Mouse (Mus musculus) brain, embryonic 14.5 days (tissue): ENCODE measurements around the gene Tasp1. TPM values are rescaled to one million over a fixed set of nuclear protein-coding genes. Genes with fewer than 3 reads are reported as not detected.
A peak's percentile ranks its signal among the peaks of the same experiment; 100 is the strongest.

Experiments
- DNase-seq: peaks from one replicate; pipeline ENCODE4 v3.0.0-alpha.2; 2011; ENCODE audit warnings: low read depth
- CTCF ChIP-seq: fragments of 200-500 bp; IDR thresholded peaks from 2 replicates; pipeline ENCODE4 v1.5.1; 2012; ENCODE audit warnings: inconsistent platforms, mild to moderate bottlenecking, moderate library complexity, borderline replicate concordance; ENCODE audit not compliant: insufficient read depth, insufficient read length; ENCODE audit errors: extremely low read depth
- POLR2A ChIP-seq: fragments of 200-500 bp; IDR thresholded peaks from 2 replicates; pipeline ENCODE4 v1.6.1; 2012; ENCODE audit warnings: mild to moderate bottlenecking, inconsistent platforms, borderline replicate concordance; ENCODE audit not compliant: poor library complexity, insufficient read depth, insufficient read length, severe bottlenecking; ENCODE audit errors: extremely low read depth
- polyA plus RNA-seq: library from polyadenylated mRNA; depleted of rRNA; stranded (reverse); fragments of >200 nt; gene quantifications from 2 replicates; pipeline ENCODE4 v1.2.3, GENCODE M21; 2012

Gene Tasp1
- polyA plus RNA-seq, 1 experiment, result 9.2 TPM

- DNase-seq, result no peak
- TF ChIP-seq CTCF (no peak), POLR2A (no peak)
Measured at GRCm38 (mm10) chr2:139860133-139860494, 206.5 kb downstream of the Tasp1 start.

- no peak for DNase-seq
- no peak for TF ChIP-seq POLR2A
- TF ChIP-seq CTCF, result no peak
Measured at GRCm38 (mm10) chr2:139859424-139860132, 207.0 kb downstream of the Tasp1 start.

DNA sequence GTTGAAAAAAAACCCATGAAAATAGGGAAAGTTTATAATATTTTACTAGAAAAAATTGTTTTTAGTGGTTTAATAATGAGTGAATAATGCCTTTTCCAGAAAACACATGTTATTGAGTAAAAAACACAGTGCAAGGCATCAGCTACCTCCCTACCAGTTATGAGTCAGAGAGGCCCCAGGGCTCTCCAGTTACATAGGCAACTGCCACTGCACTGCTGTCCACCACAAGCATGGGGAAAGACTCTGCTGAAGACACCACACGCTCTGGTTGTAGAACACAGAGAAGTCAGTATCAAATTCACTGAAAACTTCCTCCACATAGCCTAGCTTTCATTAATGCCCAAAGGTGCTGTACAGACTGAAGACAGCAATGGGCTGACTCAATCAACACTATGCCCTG is 217.0 kb downstream of the Tasp1 start:
- no peak for TF ChIP-seq POLR2A
- TF ChIP-seq CTCF, result no peak
- DNase-seq, result no peak

DNA sequence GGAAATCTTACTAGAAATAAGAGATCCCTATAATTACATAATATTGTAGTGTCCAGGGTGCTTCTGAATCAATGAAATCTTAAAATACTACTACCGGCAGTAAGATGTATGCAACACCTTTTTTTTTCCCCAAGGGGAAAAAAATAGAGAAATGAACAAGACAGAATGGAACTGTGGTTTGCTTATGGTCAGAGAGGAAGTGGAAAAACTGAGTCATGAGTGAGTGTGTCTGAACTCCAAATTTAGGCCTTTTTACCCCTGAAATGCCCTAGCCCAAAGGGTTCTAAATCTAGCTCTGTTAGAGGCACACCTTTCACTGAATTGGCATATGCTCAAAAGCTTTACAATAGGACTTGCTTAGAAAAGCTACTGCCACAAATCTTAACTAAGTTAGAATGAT is 225.2 kb downstream of the Tasp1 start:
- TF ChIP-seq POLR2A, result no peak
- TF ChIP-seq CTCF, result no peak
- DNase-seq, result no peak

DNA sequence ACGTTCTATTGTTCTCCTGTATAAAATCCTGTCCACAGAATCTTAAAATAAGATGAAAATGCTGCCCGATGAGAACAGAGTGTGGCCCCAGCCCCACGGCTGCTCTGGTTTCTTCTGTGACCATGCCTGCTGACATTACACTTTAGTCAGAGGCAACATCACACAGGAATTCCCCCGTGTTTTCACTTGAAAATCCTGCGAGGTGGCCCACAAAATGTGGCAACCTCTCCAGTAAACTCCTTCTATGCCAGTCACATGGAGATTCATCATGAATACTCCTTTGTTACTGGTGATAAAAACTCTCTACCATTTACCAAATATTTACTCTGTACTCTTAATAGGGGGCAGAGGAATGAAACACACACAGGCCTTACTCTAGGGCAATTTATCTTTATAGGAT is 225.7 kb downstream of the Tasp1 start:
- DNase-seq, result no peak
- TF ChIP-seq CTCF, result no peak
- TF ChIP-seq POLR2A, result no peak

DNA sequence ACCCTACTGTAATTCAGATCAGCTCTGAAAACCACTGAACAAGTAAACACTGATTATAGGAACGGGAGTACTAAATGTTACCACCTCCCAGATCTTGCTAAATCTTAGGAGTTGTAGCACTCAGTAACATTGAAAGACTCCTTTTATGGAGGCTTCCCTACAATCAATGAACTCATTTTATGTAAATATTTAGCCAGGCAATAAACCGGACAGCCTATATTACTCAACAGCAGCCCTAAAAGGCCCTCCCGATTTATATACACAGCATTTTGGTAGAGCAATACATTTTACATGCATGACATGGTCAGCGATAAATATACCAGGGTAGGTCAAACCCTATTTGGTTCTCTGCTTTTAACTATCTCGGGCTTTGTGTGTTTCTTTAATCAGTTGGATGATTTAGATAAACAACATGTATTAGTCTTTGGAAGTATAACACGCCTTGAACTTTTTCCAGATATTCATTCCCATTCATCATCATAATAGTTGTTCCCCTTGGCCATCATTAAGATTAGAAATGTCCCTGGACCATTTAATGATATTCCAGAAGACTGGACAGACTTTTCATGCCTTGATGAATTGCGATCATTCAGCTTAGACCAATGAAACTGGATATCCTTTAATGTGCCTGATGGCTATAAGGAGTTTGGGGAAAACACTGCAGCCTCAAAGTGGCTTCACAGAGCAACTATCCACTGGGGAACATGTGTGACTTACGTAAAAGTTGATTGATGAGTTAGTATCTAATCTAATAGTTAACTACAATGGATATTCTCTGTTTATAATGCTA is 244.8 kb downstream of the Tasp1 start:
- TF ChIP-seq POLR2A (no peak), CTCF (no peak)
- DNase-seq, result no peak

- peak; percentile 1 for DNase-seq
- no peak for TF ChIP-seq CTCF
- no peak for TF ChIP-seq POLR2A
Measured at GRCm38 (mm10) chr2:139817275-139817674, 249.3 kb downstream of the Tasp1 start.

- TF ChIP-seq CTCF, result no peak
- no peak for TF ChIP-seq POLR2A
- peak; percentile 13 for DNase-seq
Measured at GRCm38 (mm10) chr2:139807887-139808286, 258.7 kb downstream of the Tasp1 start.

GRCm38 (mm10) chr2:139804041-139804440 is 262.6 kb downstream of the Tasp1 start:
- TF ChIP-seq CTCF, result no peak
- no peak for TF ChIP-seq POLR2A
- no peak for DNase-seq

GRCm38 (mm10) chr2:139792345-139793120 is 274.1 kb downstream of the Tasp1 start:
- TF ChIP-seq POLR2A (no peak), CTCF (no peak)
- no peak for DNase-seq

DNA sequence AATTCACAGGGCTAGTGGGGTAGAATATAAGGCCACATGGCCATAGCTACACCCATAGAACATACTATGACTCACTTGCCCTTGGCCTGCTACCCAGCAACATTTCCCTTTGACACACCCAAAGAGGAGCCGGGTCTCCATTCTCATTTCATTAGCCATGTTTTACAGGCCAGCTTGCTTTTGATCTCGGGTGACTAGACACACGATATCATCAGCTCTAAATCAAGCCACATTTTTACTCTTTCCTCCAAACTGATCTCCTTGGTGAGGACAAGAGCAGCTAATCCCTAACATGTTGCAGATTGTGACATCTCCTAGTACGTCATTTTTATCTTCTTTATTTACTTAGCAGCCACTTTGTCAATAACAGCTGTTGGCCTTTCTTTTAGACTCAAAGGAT is 277.9 kb downstream of the Tasp1 start:
- no peak for TF ChIP-seq CTCF
- no peak for TF ChIP-seq POLR2A
- no peak for DNase-seq
